Mouse (Mus musculus) cortical plate, adult 2 months (tissue): Measurements from ENCODE around the gene Adcy1. TPM values are rescaled to one million over a fixed set of nuclear protein-coding genes. Genes with fewer than 3 reads are reported as not detected.

ENCODE experiments used
- H3K27ac ChIP-seq: fragments of 200-500 bp; 2 replicates; pipeline ENCODE4 v1.5.1; 2012; ENCODE audit warnings: low read length, control low read depth, inconsistent platforms; ENCODE audit not compliant: insufficient read depth
- H3K4me1 ChIP-seq: fragments of 200-500 bp; 2 replicates; pipeline ENCODE4 v1.6.1; 2011; ENCODE audit warnings: low read length; ENCODE audit not compliant: control insufficient read depth, insufficient read depth
- H3K4me3 ChIP-seq: fragments of 200-500 bp; 2 replicates; pipeline ENCODE4 v1.5.1; 2011; ENCODE audit warnings: mild to moderate bottlenecking, low read length, control low read depth; ENCODE audit not compliant: insufficient read depth
- CTCF ChIP-seq: fragments of 200-500 bp; IDR thresholded peaks from 2 replicates; pipeline ENCODE4 v1.5.1; 2011; ENCODE audit warnings: mild to moderate bottlenecking, control low read depth, low read length; ENCODE audit not compliant: insufficient read depth; ENCODE audit errors: extremely low read depth
- POLR2A ChIP-seq: fragments of 200-500 bp; IDR thresholded peaks from 2 replicates; pipeline ENCODE4 v1.6.1; 2011; ENCODE audit warnings: mild to moderate bottlenecking, low read length, control low read depth; ENCODE audit not compliant: insufficient read depth; ENCODE audit errors: extremely low read depth
- polyA plus RNA-seq: library from polyadenylated mRNA; depleted of rRNA; stranded (reverse); fragments of >200 nt; gene quantifications from 2 replicates; pipeline ENCODE4 v1.2.3, GENCODE M21; 2012

Gene Adcy1
- polyA plus RNA-seq, 1 experiment: 181 TPM

DNA sequence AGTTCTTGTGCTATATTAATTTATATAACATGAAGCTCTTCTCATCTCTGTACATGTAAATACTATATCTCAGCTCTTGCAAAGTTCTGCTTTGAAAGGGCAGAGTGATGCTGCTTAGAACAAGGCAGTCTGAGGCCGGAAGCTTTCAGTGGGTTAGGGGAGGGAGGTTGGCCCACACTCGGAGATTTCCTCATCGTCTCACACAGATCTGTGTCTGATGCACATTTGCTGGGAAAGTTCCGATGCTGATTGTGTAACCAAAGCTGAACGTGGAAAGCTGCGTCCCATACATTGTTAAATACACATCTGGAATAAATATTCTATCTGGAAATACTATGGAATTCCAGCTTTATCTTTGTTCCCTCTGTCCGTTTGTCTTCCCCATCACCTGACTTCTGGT is 138.9 kb downstream of the Adcy1 start:
- no peak overlapping the region for H3K4me3 ChIP-seq
- TF ChIP-seq POLR2A (no peak), CTCF (no peak)
- H3K27ac ChIP-seq: no peak overlapping the region
- no peaks in the 10 kb centered on the region for H3K4me1 ChIP-seq

GRCm38 (mm10) chr11:7203846-7204245 is 140.6 kb downstream of the Adcy1 start:
- TF ChIP-seq CTCF (no peak), POLR2A (no peak)
- H3K4me3 ChIP-seq: no peak overlapping the region
- no peak overlapping the region for H3K27ac ChIP-seq
- no peaks in the 10 kb centered on the region for H3K4me1 ChIP-seq

- TF ChIP-seq CTCF: peak; percentile 95
- no peak for TF ChIP-seq POLR2A
- Histone ChIP-seq H3K4me3 (no peak overlapping the region), H3K4me1 (no peaks in the 10 kb centered on the region; the same call in 1 of the 2 replicates), H3K27ac (no peak overlapping the region)
Measured at GRCm38 (mm10) chr11:7210343-7210742, 147.1 kb downstream of the Adcy1 start.

DNA sequence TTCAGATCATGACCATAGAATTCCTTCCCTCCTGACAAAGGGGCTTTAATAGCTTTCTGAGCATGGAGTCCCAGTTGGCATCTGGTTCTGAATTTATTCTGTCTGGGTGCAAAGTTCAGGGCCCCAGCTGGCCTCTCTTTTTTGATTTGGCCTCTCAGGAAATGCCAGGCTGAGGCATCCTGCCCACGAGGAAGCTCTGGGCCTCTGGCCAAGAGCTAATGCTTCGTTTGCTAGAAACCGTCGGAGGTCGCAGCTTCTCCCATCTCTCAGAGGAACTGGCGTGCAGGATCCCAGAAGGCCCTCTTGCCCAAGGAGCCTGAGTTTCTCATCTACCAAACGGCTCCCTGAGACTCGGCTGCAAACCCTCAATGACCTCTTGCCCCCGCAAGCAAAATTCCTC is 147.9 kb downstream of the Adcy1 start:
- TF ChIP-seq POLR2A: no peak
- no peak for TF ChIP-seq CTCF
- Histone ChIP-seq H3K4me3 (no peak overlapping the region), H3K4me1 (no peaks in the 10 kb centered on the region; the same call in 1 of the 2 replicates), H3K27ac (no peak overlapping the region)

GRCm38 (mm10) chr11:7212126-7212798 is 149.0 kb downstream of the Adcy1 start:
- H3K4me3 ChIP-seq: peak overlapping the region; percentile 50
- TF ChIP-seq POLR2A (no peak), CTCF (no peak)
- no peaks in the 10 kb centered on the region; the same call in 1 of the 2 replicates for H3K4me1 ChIP-seq
- no peak overlapping the region for H3K27ac ChIP-seq

DNA sequence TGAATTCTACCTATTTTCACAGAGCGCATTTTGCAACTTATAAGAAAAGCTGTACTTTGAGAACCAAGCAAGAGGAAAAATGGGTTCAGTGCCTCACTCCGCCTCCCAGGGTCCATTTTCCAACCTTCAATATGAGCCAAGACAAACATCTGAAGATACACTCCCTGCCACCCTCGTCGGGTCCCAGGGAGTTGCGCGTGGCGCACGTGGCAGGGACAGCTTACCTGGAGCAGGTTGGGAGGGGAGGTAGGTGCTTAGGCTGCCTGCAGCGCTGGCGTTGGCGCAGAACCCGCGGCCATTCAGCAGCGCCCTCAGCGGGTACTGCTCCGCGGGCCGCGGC is 149.8 kb downstream of the Adcy1 start:
- Histone ChIP-seq H3K4me3 (peak overlapping the region; percentile 50), H3K27ac (no peak overlapping the region), H3K4me1 (no peaks in the 10 kb centered on the region; the same call in 1 of the 2 replicates)
- TF ChIP-seq CTCF: no peak
- no peak for TF ChIP-seq POLR2A

DNA sequence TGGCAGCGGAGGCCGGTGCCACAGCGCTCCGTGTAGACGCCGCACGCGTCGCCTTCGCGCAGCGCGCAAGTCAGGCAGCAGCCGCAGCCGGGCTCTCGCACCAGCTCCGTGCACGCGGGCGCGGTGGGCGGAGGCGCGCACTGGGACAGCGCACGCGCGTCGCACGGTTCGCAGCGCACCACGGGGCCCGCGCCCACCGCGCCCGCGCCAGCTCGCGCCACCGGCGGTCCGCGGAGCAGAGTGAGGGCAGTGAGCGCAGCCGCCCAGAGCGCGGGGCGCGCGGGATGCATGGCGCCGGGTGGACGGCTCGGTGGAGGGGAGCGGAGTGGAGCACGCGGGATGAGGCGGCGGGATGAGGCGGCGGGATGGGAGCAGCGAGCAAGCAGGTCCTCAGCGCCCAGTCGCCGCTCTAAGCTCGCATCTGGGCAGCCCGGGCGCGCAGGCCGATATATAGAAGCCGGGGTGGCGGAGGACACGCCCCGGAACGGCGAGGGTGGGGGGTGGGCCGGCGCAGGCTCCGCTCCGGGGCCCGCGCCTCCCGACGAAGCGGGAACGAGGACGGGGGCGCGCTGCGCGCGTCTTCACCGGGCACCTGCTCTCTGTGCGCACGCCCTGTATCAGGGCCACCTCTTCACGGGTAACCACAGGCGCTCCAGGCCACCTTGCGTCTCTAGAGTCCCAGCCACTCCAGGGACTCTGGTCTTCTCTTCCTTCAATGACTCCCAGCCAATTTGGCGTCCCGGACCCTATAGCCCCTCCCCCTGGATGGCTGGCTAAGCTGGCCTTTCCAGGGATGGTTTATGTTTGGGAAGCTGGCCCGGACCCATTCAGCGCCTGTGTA is 150.4 kb downstream of the Adcy1 start, which contains the start of gene Igfbp3:
TSS of gene Igfbp3 (minus strand) at position 423 of the 841 bp plus-strand sequence.
- TF ChIP-seq CTCF (no peak), POLR2A (peak; percentile 22; the same call in 1 of the 2 replicates)
- Histone ChIP-seq H3K4me3 (peak within 1 kb of the TSS; percentile 50), H3K4me1 (no peaks in the 10 kb centered on the region; the same call in 1 of the 2 replicates), H3K27ac (peak within 1 kb of the TSS; percentile 93)

GRCm38 (mm10) chr11:7214342-7214660 is 151.0 kb downstream of the Adcy1 start:
- Histone ChIP-seq H3K4me3 (peak overlapping the region; percentile 50), H3K27ac (no peak overlapping the region), H3K4me1 (no peaks in the 10 kb centered on the region; the same call in 1 of the 2 replicates)
- no peak for TF ChIP-seq POLR2A

GRCm38 (mm10) chr11:7214761-7215160 is 151.5 kb downstream of the Adcy1 start:
- no peak for TF ChIP-seq POLR2A
- peak; percentile 81 for TF ChIP-seq CTCF
- no peak overlapping the region for H3K27ac ChIP-seq
- H3K4me1 ChIP-seq: no peaks in the 10 kb centered on the region; the same call in 1 of the 2 replicates
- peak overlapping the region; percentile 50; the same call in 1 of the 2 replicates for H3K4me3 ChIP-seq
